Mouse (Mus musculus) hindbrain, embryonic 15.5 days (tissue): Measurements from ENCODE around the gene Gm28048. TPM values are rescaled to one million over a fixed set of nuclear protein-coding genes. Genes with fewer than 3 reads are reported as not detected.

Experiments used
- ATAC-seq: fragments of 200-750 bp; cut with Nextera tagmentation; 2 replicates; pipeline ENCODE4 v1.8.0; 2017; ENCODE audit warnings: low read depth, moderate number of reproducible peaks, moderate TSS enrichment; ENCODE audit not compliant: low FRiP score
- H3K27ac ChIP-seq: fragments of 300-500 bp; sonication (generic); replicated peaks from 2 replicates; pipeline ENCODE4 v1.5.1; 2015; ENCODE audit warnings: mild to moderate bottlenecking, inconsistent platforms
- H3K27me3 ChIP-seq: fragments of 300-500 bp; sonication (generic); 2 replicates; pipeline ENCODE4 v1.6.1; 2015; ENCODE audit warnings: control low read depth, inconsistent platforms
- H3K36me3 ChIP-seq: fragments of 300-500 bp; sonication (generic); 2 replicates; pipeline ENCODE4 v1.6.1; 2015; ENCODE audit warnings: control low read depth, inconsistent platforms
- H3K4me1 ChIP-seq: fragments of 300-500 bp; sonication (generic); replicated peaks from 2 replicates; pipeline ENCODE4 v1.6.1; 2015; ENCODE audit warnings: control low read depth, inconsistent platforms
- H3K4me2 ChIP-seq: fragments of 300-500 bp; sonication (generic); 2 replicates; pipeline ENCODE4 v1.6.1; 2015; ENCODE audit warnings: moderate library complexity, mild to moderate bottlenecking, inconsistent platforms
- H3K4me3 ChIP-seq: fragments of 300-500 bp; sonication (generic); 2 replicates; pipeline ENCODE4 v1.5.1; 2015; ENCODE audit warnings: mild to moderate bottlenecking, inconsistent platforms
- H3K9ac ChIP-seq: fragments of 300-500 bp; sonication (generic); 2 replicates; pipeline ENCODE4 v1.6.1; 2015; ENCODE audit warnings: inconsistent platforms
- H3K9me3 ChIP-seq: fragments of 300-500 bp; sonication (generic); 2 replicates; pipeline ENCODE4 v1.6.1; 2016; ENCODE audit warnings: control low read depth, inconsistent platforms
- WGBS: fragments of 180-500 bp; shearing (Covaris S2); methylation state at CpG from one replicate; pipeline ENCODE4 v1.1.7; 2015; 5-methylcytosine and 5-hydroxymethylcytosine counted together
- polyA plus RNA-seq: library from polyadenylated mRNA; unstranded; fragments of >200 nt; fragmentation: Nextera tagmentation; extraction: Ambion mirVana; gene quantifications from 2 replicates; pipeline ENCODE4 v1.2.1, GENCODE M21; 2015

The Gm28048 gene
- polyA plus RNA-seq, 1 experiment from 2014 or later = 3.9 TPM

DNA sequence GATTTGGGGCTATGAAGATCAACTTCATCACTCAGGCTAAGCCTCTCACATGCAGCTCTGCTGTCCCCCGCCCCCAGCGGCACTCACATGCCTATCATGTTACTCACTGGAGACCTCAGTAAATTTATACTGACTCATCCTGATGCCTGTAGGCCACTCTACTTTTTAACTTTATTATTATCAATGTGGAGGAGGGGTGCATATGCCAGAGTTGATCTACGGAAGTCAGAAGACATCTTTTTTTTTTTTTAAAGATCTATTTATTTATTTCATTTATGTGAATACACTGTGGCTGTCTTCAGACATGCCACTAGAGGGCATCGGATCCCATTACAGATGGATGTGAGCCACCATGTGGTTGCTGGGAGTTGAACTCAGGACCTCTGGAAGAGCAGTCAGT lies 16.4 kb downstream of the Gm28048 start:
- Histone ChIP-seq H3K9ac (no peak overlapping the region), H3K9me3 (no peaks in the 10 kb centered on the region), H3K4me3 (no peak overlapping the region), H3K27me3 (no peaks in the 10 kb centered on the region), H3K27ac (no peak overlapping the region), H3K36me3 (no peaks in the 10 kb centered on the region), H3K4me2 (no peak overlapping the region), H3K4me1 (no peaks in the 10 kb centered on the region)
- 88% methylated on average over 4 of the region's 4 CpGs for WGBS
- ATAC-seq = no peak

DNA sequence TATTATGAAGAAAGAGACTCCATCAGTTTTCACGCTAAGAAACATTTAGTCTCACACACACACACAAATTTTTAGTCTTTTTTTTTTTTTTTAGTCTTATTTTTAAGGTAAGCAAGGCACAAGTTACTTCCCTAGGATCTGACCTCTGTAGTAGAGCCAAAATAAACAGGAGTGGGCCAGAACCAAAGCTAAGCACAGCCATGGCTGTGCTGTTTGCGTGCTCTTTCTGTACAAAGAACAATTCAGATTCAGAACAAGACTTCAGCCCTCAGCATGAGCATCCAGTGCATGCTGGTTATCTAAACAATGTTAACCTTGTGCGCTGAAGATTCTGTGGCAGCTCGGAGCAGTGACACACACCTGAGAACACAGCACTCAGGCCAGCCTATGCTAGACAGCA lies 17.5 kb downstream of the Gm28048 start:
- H3K4me2 ChIP-seq = no peak overlapping the region
- no peak overlapping the region for H3K4me3 ChIP-seq
- no peaks in the 10 kb centered on the region for H3K36me3 ChIP-seq
- no peak overlapping the region for H3K9ac ChIP-seq
- ATAC-seq = no peak
- H3K4me1 ChIP-seq = no peaks in the 10 kb centered on the region
- 73% methylated on average over 4 of the region's 4 CpGs for WGBS
- H3K9me3 ChIP-seq = no peaks in the 10 kb centered on the region
- H3K27me3 ChIP-seq = no peaks in the 10 kb centered on the region
- H3K27ac ChIP-seq = no peak overlapping the region

DNA sequence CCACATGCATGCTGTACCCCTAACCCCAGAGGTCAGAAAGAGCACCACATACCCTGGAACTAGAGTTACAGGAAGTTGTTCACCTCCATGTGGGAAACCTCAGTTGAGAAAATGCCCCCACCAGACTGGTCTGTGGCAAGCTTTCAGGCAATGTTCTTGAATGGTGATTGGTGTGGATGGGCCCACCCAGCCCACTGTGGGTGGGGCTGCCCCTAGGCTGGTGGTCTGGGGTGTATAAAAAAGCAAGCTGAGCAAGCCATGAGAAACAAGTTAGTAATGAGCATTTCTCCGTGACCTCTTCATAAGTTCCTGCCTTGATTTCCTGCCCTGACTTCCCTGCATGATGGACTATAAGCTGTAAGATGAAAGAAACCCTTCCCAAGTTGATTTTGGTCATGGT lies 19.8 kb downstream of the Gm28048 start:
- Histone ChIP-seq H3K27ac (no peak overlapping the region), H3K9ac (no peak overlapping the region), H3K4me3 (no peak overlapping the region), H3K27me3 (no peaks in the 10 kb centered on the region), H3K9me3 (no peaks in the 10 kb centered on the region), H3K4me1 (no peaks in the 10 kb centered on the region), H3K36me3 (no peaks in the 10 kb centered on the region), H3K4me2 (no peak overlapping the region)
- ATAC-seq = no peak
- WGBS = 88% methylated on average over 1 of the region's 1 CpGs

DNA sequence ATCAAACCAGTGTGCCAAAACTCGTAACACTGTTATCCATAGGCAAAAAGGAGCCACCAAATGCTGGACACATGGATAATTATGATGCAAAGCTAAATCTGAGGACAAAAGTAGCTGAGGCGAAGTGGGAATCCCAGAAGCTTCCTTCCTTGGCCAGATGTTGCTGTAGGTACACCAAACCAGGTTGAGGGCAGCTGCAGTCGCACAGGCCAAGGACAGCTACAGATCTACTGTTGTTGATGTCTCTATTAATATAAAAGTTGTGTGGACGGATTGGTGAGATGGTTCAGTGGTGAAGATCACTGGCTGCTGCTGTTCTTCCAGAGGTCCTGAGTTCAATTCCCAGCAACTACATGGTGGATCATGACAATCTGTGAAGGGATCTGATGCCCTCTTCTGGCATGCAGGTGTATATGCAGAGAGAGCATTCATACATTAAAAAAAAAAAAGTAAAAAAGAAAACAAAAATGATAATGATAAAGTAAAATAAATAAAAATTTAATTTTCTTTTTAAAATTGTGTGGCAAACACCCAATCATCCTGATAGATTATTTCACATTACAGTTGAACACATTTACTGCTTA lies 24.0 kb downstream of the Gm28048 start:
- 95% methylated on average over 4 of the region's 4 CpGs for WGBS
- no peaks in the 10 kb centered on the region for H3K27me3 ChIP-seq
- ATAC-seq = no peak
- H3K4me3 ChIP-seq = no peak overlapping the region
- no peak overlapping the region for H3K27ac ChIP-seq
- no peak overlapping the region for H3K9ac ChIP-seq
- H3K36me3 ChIP-seq = no peaks in the 10 kb centered on the region
- no peaks in the 10 kb centered on the region for H3K9me3 ChIP-seq
- no peak overlapping the region for H3K4me2 ChIP-seq
- no peaks in the 10 kb centered on the region for H3K4me1 ChIP-seq

DNA sequence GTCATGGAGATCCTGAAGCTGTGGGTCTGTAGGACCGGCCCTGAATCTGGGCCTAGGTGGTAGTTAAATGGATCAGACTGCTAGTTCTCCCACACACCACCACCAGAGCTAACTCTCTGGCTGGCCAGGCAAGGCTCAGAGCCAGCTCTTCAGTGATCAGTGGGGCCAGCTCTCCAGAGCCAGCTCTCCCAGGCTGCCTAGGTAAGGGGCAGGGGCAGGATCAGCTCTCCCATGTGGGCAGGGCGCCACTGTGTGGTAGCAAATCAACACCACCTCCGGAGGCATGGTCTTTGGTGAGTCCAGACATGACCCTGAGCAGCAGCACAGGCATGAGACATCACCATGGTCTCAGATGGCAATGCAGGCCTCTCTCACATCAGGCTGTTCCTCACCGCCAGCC lies 25.1 kb downstream of the Gm28048 start:
- no peaks in the 10 kb centered on the region for H3K4me1 ChIP-seq
- H3K36me3 ChIP-seq = no peaks in the 10 kb centered on the region
- no peaks in the 10 kb centered on the region for H3K27me3 ChIP-seq
- H3K9me3 ChIP-seq = no peaks in the 10 kb centered on the region
- H3K4me2 ChIP-seq = no peak overlapping the region
- WGBS = 77% methylated on average over 4 of the region's 4 CpGs
- no peak overlapping the region for H3K9ac ChIP-seq
- no peak for ATAC-seq
- no peak overlapping the region for H3K4me3 ChIP-seq
- H3K27ac ChIP-seq = no peak overlapping the region

DNA sequence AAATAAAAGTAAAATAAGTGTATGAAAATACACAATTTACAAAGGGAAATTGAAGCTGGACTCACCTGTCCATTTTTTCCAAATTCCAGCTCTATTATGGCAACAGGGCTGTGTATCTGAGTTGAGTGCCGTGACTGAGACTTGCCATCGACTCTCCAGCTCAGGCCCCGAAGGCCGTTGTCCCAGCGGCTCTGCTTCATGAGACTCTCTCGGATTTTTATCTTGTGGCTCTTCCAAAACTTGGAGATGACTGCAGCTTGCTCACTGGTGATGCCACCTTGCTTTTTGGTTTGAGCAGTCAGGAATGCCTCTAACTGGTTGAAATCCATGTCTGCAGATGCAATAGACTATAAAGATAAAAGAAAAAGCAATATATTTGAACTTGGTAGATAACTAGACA lies 25.5 kb downstream of the Gm28048 start:
- Histone ChIP-seq H3K9me3 (no peaks in the 10 kb centered on the region), H3K36me3 (no peaks in the 10 kb centered on the region), H3K27ac (no peak overlapping the region), H3K4me1 (no peaks in the 10 kb centered on the region), H3K4me3 (no peak overlapping the region), H3K9ac (no peak overlapping the region), H3K4me2 (no peak overlapping the region), H3K27me3 (no peaks in the 10 kb centered on the region)
- WGBS = 94% methylated on average over 6 of the region's 6 CpGs
- no peak for ATAC-seq

DNA sequence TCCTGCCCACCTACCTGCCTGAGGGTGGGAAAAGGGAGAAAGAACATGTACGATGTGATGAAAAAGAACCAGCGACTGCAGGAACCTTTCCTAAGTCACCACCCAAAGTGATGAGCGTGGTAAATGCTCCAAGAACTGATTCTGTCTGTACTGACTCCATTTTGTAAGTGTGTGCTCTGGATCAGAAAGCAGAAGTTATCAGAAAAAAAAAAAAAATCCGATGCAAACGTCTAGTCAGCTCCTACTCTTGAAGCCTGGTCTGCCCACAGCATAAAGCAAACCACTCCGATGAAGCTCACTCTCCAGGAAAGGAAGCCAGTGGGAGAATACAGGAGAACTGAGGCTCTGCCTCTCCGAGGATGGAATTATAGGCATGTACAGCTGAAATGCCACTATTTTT lies 29.2 kb downstream of the Gm28048 start:
- no peak for ATAC-seq
- Histone ChIP-seq H3K27me3 (no peaks in the 10 kb centered on the region), H3K27ac (no peak overlapping the region), H3K36me3 (no peaks in the 10 kb centered on the region), H3K9ac (no peak overlapping the region), H3K4me2 (no peak overlapping the region), H3K4me1 (no peaks in the 10 kb centered on the region), H3K9me3 (no peaks in the 10 kb centered on the region), H3K4me3 (no peak overlapping the region)
- WGBS = 89% methylated on average over 7 of the region's 7 CpGs

DNA sequence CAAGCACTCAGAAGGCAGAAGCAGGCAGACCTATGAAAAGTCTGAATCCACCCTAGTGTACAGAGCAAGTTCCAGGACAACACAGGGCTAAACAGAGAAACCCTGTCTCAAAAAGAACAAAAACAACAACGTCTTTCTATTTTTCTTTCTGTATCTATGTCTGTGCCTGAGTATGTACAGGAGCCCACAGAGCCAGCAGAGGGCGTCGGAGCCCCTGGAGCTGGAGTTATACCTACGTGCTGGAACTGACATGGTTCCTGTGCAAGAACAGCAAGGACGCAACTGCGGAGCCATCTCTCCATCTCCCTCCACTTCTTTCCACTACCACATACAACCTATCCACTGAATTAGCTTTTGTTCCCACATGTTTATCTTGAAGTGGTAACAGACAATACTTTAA lies 31.8 kb downstream of the Gm28048 start:
- Histone ChIP-seq H3K9me3 (no peaks in the 10 kb centered on the region), H3K4me3 (no peak overlapping the region), H3K27ac (no peak overlapping the region), H3K36me3 (no peaks in the 10 kb centered on the region), H3K9ac (no peak overlapping the region), H3K27me3 (no peaks in the 10 kb centered on the region), H3K4me1 (no peaks in the 10 kb centered on the region), H3K4me2 (no peak overlapping the region)
- ATAC-seq = no peak
- 87% methylated on average over 6 of the region's 6 CpGs for WGBS

DNA sequence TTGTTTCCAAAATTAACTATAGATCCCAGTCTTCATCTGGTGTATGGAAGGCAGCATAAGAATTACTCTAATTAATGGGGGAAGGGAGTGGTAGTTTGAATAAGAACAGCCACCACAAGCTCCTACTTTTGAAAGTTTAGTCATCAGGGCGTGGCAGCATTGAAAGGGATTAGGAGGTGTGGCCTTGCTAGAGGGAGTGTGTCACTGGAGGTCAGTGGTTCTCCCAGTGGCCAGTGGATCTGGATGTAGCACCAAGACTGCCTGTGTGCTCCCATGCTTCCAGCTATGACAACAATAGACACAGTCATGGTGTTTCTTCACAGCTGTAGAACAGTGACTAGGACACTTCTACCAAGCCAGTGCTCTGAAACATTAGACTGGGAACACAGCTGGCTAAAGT lies 32.8 kb downstream of the Gm28048 start:
- no peaks in the 10 kb centered on the region for H3K9me3 ChIP-seq
- no peak overlapping the region for H3K4me2 ChIP-seq
- H3K36me3 ChIP-seq = no peaks in the 10 kb centered on the region
- no peak overlapping the region for H3K9ac ChIP-seq
- H3K4me3 ChIP-seq = no peak overlapping the region
- 86% methylated on average over 1 of the region's 1 CpGs for WGBS
- ATAC-seq = no peak
- no peaks in the 10 kb centered on the region for H3K4me1 ChIP-seq
- no peaks in the 10 kb centered on the region for H3K27me3 ChIP-seq
- no peak overlapping the region for H3K27ac ChIP-seq

DNA sequence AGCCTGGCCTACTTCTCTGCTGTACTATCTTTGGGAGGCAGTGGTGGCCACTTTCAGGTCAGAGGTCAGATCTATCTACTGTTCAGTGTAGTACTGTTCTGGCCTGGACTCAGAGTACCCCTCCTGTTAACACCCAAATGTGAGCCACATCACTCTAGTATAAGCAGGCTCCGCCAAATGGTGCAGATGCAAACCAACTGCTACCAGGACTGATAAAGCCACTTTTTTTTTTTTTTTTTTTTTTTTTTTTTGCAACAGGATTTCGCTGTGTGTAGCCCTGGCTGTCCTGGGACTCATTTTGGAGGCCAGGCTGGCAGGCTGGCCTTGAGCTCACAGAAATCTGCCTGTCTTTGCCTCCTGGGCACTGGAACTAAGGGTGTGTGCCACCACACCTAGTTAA lies 42.9 kb downstream of the Gm28048 start:
- no peaks in the 10 kb centered on the region for H3K9me3 ChIP-seq
- H3K27me3 ChIP-seq = no peaks in the 10 kb centered on the region
- no peak overlapping the region for H3K9ac ChIP-seq
- no peak overlapping the region for H3K27ac ChIP-seq
- no peaks in the 10 kb centered on the region for H3K36me3 ChIP-seq
- H3K4me1 ChIP-seq = no peaks in the 10 kb centered on the region
- WGBS = 84% methylated on average over 2 of the region's 2 CpGs
- no peak overlapping the region for H3K4me2 ChIP-seq
- no peak overlapping the region for H3K4me3 ChIP-seq
- ATAC-seq = no peak

DNA sequence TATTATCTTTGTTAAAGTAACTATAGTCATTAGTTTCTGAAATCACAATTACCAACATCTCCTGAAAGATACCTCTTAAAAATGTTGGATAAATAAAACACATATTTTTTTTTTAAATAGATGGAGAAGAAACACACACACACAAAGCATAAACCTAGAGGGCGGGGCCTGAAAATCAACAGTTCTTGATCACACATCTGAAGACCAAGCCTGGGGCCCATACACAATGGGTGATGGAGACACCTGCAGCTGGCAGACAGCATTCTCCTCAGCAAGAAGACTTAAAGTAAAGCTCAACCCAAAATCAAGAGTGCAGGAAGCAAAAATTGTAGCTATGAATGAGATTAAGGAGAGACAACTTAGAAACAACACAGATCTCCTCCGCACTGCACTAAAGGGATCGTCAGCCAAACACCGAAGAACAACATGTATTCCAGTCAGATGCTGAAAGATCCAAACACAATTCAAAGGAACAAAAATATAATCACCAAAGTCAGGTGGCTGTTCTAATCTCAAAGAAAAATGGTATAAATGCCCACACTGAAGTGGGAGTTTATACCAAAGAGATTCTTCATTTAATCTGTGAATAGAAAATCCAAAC lies 44.1 kb downstream of the Gm28048 start:
- Histone ChIP-seq H3K27ac (no peak overlapping the region), H3K36me3 (no peaks in the 10 kb centered on the region), H3K9me3 (no peaks in the 10 kb centered on the region), H3K9ac (no peak overlapping the region), H3K27me3 (no peaks in the 10 kb centered on the region), H3K4me3 (no peak overlapping the region), H3K4me1 (no peaks in the 10 kb centered on the region), H3K4me2 (no peak overlapping the region)
- WGBS = 94% methylated on average over 4 of the region's 4 CpGs
- ATAC-seq = no peak

DNA sequence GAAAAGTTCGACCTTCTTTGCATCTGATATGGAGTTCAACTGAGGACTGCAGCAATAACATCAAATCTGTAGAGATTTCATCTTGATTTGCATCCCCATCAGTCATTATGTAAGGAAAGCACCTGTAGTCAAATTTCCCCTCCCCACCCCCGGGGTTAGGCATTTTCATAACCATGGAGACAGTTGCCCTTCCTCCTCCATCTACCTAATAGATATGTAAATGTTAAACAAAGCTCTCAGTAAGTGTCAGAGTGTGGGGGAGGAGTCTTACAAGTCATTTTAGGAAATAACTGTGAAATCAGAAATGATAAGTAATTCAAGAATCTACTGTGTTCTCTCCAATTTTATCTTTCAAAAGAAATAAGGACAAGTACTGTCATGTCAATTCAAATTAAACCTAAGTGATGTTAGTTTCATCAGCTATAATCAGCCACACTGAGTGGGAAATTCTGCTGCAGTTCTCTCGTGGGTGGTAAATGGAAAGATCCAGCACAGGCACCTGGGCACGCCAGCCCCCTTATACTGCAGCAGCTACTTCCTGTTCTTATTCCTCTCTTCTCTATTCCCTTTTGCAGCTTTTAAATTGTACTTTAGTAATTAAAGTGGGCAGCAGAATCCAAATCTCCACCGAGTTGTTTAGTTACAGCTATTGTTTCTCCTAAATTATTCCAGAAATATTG lies 45.3 kb downstream of the Gm28048 start:
- Histone ChIP-seq H3K27me3 (no peaks in the 10 kb centered on the region), H3K36me3 (no peaks in the 10 kb centered on the region), H3K4me2 (no peak overlapping the region), H3K9ac (no peak overlapping the region), H3K4me1 (no peaks in the 10 kb centered on the region), H3K27ac (no peak overlapping the region), H3K9me3 (no peaks in the 10 kb centered on the region), H3K4me3 (no peak overlapping the region)
- ATAC-seq = no peak
- WGBS = 51% methylated on average over 5 of the region's 5 CpGs

DNA sequence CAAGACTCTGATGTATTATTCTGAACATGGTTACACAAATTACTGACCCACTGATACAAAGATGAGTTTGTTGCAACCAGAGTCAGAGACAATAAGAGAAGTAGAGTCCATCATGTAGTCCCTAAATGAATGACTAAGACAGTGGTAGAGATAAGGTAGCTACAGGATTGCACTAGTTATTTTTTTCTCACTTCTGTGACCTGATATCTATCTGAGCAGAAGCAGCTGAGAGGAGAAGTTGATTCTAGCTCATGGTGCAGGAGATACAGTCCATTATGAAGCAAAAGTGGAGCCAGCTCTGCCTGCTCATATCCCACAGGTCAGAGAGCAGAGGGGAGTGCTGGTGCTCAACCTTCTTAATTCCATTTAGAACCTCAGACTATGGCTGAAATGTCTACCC lies 49.7 kb downstream of the Gm28048 start:
- Histone ChIP-seq H3K9ac (no peak overlapping the region), H3K4me2 (no peak overlapping the region), H3K27me3 (no peaks in the 10 kb centered on the region), H3K27ac (no peak overlapping the region), H3K4me1 (no peaks in the 10 kb centered on the region), H3K36me3 (no peaks in the 10 kb centered on the region), H3K4me3 (no peak overlapping the region), H3K9me3 (no peaks in the 10 kb centered on the region)
- ATAC-seq = no peak
